Mouse (Mus musculus) urinary bladder, postnatal 14 days (tissue): ENCODE data around the gene Sec23b.

Experiments used
- DNase-seq: peaks from one replicate; pipeline ENCODE4 v3.0.0; 2021; ENCODE audit warnings: low spot score

Gene Sec23b

DNA sequence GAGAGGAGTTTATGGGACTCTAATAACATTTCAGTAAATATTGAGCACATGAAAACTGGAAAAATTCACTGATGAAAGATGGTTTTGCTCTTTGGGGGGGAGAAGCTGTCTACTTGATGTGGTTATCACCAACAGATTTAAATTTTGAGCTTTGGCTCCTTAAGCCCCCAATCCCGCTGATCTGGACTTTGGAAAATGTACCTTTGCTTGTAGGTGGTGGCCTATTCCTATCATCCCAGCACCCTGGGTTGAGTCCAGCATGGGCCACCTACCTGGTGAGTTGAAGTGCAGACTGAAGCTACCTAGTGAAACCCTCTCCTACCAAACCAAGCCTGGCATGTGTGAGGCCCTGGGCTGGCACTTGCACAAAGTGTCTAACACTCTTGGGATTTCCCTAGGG, 45.5 kb downstream of the Sec23b start:
- no peak for DNase-seq

DNA sequence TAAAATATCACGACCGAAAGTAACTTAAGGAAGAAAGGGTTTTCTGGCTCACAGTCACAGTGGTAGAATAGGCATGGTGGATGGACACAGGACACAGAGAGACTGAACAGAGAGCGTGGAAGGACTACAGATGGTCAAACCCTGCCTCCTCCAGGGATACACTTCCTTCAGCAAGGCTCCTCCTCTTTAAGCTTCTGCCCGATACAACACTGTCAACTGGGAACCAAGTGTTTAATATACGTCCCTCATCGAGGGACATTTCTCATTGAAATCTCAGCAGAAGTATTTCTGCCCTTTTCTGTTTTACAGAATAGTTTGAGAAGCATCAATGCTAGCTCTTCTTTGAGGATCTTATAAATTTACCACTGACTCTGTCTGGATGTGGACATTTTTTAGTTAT, 57.9 kb downstream of the Sec23b start:
- DNase-seq = no peak

DNA sequence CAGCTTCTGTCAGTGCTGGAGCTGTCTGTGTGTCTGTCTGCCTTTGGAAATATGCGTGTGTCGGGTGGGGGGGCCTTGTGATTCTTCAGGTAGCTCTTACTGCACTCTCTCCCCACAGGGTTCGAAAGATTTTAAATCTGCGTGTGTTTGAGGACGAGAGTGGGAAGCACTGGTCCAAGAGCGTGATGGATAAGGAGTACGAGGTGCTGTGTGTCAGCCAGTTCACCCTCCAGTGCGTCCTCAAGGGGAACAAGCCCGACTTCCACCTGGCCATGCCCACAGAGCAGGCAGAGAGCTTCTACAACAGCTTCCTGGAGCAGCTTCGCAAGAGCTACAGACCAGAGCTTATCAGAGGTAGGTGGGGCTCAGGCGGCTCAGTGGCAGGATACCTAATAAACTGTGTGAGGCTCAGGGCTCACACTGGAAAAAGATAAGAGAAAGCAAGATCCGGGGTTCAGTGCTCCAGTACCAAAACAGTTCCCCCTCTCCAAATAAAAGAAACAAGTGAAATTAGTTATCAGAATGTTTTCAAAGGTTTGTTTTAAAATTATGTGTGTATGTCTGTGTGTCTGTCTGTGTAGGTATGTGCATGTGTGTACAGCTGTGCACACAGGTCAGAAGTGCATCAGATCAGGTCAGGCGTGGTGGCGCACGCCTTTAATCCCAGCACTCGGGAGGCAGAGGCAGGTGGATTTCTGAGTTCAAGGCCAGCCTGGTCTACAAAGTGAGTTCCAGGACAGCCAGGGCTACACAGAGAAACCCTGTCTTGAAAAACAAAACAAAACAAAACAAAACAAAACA, 61.2 kb downstream of the Sec23b start:
- no peak for DNase-seq

DNA sequence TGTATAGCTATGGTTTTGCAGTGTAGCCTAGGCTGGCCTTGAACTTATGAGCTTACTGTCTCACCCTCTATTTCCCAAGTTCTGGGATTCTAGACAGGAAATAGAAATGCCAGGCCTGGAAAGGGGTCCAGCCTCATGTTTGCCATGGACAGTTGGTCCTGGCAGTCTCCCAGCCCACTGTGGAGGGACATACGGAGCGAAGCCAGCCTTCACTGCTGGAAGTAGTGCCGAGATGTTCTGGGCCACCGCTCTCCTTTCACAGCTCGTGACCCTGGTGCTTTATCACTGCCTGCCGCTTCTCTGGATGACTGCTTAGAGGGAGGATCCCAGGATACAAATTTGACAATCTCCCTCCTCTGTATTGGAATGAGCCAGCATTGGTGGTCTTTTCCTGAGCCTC, 65.5 kb downstream of the Sec23b start:
- no peak for DNase-seq

DNA sequence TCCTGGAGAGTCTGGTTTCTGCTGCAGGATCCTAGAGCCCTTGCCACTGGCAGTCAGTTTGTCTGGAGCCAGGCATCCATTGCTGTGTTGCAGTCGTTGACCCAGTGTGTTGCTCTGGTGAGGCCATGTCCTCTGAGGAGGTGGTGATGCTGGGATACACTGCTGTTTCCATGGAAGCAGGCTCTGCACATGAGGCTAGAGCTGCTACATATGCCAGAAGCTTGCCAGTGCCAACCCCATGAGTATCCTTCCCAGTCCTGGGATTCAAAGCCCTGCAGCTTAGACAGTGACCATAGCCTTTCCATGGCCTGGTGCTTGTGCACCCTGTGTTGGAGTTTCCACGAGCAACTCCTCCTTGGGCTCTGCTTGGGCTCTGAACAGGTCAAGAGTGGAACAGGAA, 77.5 kb downstream of the Sec23b start:
- no peak for DNase-seq

DNA sequence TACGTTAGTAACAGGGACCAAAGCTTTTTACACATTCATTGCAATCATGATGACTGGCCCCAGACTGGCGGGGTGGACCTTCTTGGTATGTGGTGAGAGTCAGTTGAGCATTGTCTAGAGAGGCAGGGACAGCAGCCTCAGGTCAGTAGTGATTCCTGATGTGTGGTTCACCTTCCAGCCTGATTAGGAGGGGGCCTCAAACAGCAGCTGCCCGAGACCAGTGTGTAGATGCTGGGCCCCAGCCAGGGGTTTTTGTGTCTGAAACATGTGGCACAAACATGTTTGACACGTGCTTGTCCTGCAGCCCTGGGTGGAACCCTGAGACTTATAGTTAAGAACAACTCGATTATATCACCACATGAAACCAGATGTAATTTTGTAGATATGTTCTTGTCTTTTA, 78.2 kb downstream of the Sec23b start:
- DNase-seq = no peak

DNA sequence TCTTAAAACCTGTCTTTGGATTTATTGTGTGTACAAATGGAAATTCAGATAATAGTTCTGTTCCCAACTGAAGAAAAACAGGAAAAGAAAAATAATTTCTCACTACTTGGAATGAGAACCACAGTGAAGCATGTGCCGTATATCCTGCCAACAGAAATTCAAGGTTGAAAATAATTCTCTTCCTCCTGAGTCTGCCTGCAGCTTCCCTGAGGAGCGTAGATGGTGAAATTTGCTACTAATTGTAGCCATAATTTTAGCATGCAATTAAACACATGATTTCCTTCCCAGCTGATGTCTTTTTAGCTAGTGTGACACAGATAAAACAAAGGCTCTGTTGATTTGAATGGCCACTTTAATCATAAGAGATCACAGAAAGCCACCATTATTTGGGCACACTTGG, 78.7 kb downstream of the Sec23b start:
- no peak for DNase-seq

DNA sequence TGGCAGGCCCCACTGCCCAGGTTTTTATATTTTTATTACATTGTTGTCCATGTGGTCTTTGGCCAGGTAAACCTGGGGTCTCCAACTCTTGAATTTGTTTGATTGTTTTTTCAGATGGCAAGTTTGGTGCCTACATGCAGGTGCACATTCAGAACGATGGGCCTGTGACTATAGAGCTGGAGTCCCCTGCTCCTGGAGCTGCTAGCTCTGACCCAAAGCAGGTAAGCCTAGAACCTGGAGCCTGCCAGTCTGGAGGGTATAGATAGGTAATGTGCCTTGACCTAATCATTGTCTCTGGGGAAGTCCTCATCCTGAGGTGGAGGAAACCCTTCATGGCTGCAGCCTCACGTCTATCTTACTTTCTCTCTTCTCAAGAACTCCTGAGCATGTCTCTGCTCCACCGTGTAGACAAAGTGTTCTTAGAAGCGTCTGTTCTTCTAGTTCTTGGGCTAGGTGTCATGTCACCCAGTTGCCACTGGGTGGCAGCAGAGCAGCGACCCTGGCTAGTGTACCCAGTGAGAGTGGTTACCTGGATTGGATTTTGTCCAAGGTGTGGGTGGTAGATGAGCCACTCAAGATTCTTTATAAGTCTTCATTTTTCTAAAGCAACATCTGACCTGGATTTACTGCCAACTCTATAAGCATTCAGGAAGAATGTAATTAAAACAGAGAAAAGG, 79.8 kb downstream of the Sec23b start:
- DNase-seq = peak; percentile 60

DNA sequence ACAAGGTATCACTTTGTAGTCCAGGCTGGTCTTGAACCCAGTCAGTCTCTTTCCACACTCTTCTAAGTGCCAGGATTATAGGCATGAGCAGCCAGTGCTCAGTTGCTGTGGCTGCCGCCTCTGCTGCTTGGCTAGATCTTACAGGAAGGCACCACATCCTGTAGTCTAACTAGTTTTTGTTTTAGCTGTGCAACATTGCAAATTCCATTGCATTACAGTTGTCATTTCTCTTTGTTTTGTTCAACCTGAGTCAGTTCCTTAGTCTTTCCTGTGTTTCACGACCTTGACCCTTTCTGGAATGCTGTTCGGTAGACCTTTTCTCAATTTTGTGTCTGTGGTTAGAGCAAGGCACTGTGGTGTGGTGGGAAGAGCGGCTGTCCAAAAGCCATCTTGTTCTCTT, 81.2 kb downstream of the Sec23b start:
- DNase-seq = no peak

DNA sequence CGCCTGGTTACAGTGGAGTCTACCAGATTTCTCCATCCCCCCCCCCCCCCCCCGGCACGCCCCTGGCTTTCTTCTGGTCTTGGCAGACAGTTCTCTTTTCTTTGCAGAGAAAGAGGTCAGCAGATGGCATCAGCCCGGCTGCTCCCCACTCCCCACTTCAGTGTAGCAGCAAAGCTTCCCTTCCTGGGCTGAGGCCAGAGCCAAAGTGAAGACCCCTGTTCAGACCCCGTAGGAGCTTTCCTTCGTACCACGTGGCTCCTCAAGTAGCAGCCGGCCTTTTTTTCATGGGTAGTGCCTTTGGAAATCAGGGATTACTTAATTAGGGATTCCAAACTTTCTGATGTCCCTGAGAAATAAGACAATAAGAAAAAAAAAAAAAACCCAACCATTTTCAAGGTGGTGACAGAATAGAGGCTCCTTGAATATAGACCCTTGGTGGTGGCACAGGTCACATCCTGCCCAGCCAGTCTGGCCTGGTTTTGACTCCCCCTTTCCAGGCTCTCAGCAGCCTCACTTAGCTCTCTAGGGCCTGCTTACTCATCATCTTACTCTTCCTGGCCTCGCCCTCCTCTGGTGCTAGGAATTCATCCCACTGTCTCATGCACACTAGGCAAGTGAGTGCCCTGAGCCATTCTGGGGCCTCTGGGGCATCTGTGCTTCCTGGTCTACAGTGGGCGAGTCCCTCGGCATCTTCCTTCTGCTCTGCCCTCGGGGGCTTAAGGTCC, 81.8 kb downstream of the Sec23b start:
- DNase-seq = no peak

DNA sequence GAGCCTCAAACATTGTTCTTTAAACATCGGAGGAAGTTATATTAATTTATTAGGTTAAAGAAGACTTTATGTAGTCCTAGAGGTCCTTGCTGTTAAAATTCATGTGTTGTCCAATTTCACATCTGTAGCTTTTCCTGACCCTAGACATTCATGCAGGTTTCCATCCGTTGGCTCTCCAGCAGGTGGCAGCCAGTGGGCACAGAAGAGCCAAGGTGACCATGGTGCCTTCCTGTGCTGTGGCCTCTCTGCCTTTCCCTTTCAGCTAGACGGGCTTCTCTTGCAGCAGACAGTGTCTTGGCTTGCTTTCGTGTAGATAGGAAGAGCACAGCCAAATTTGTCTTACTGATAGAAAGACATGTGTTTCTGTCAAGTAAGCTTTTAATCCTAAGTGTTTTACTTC, 82.7 kb downstream of the Sec23b start:
- peak; percentile 43 for DNase-seq

DNA sequence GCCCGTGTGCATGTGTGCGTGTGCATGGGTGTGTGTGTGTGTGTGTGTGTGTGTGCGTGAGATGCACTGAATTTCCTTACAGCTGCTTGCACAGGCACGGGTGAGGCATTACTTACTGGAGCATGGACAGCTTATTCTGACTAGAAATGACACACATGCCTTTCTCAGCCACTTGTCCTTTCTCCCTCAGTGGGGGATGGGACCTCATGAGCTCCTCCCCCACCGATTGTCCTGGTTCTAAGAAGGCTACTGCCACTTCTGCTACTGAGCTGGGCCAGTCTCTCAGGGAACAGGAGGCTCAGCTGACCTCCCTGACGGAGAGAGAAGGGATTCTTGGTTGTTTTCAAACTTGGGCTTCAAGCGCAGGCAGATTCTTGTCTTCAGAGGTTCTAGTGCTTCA, 84.1 kb downstream of the Sec23b start:
- no peak for DNase-seq
